ENCODE assay signal across 10 mouse cellular contexts in genomic region chr3:120473645-120474038, GRCm38 (mm10).
A peak's percentile ranks its signal among the peaks of the same experiment; 100 is the strongest.
DNase-seq lines count a peak whose midpoint lies in the region; ATAC-seq and TF ChIP-seq lines count a peak whose summit lies in the region.
"Had no signal": no experiment of that assay in that cellular context is flagged by ENCODE, and none has a peak within 500 bp of the region (broad histone marks: within the 10 kb centered on the region; RNA-seq: fewer than 3 reads in every experiment).

No protein-coding gene starts in this region.

- H3K9me3 ChIP-seq in lung, embryonic 14.5 days (ENCODE audit: low read depth, low read length) = no peaks in the 10 kb centered on the region
- H3K9me3 ChIP-seq in heart, embryonic 14.5 days (ENCODE audit: control insufficient read depth, low read length) = no peaks in the 10 kb centered on the region
- H3K9me3 ChIP-seq in midbrain, embryonic 12.5 days = no peaks in the 10 kb centered on the region
- H3K9me3 ChIP-seq in stomach, postnatal 0 days (ENCODE audit: control insufficient read depth, low read length) = no peaks in the 10 kb centered on the region

- H3K9ac ChIP-seq in lung, embryonic 14.5 days = no peak overlapping the region
- no peak overlapping the region for H3K9ac ChIP-seq in heart, embryonic 14.5 days (ENCODE audit: low read length)
- H3K9ac ChIP-seq in midbrain, embryonic 12.5 days (replicated peaks) = no peak overlapping the region
- H3K9ac ChIP-seq in stomach, postnatal 0 days (ENCODE audit: low read length) = no peak overlapping the region

- H3K27me3 ChIP-seq in lung, embryonic 14.5 days (ENCODE audit: insufficient read depth, low read length) = no peaks in the 10 kb centered on the region
- no peaks in the 10 kb centered on the region for H3K27me3 ChIP-seq in heart, embryonic 14.5 days (ENCODE audit: control insufficient read depth, insufficient read depth, low read length)
- no peaks in the 10 kb centered on the region for H3K27me3 ChIP-seq in midbrain, embryonic 12.5 days
- no peaks in the 10 kb centered on the region for H3K27me3 ChIP-seq in stomach, postnatal 0 days (ENCODE audit: control insufficient read depth, insufficient read depth, low read length)

- H3K27ac ChIP-seq in lung, embryonic 14.5 days (ENCODE audit: low read depth) = peak overlapping the region; percentile 59; the same call in 1 of the 2 replicates
- H3K27ac ChIP-seq in heart, embryonic 14.5 days (replicated peaks in 1 of 2; ENCODE audit: control insufficient read depth in 1 of 2, insufficient read depth in 1 of 2, low read depth in 2 of 2, low read length in 2 of 2) = no peak overlapping the region
- peak overlapping the region; percentile 51; the same call in 1 of the 2 replicates for H3K27ac ChIP-seq in layer of hippocampus, adult 2 months
- peak overlapping the region; percentile 78 for H3K27ac ChIP-seq in midbrain, embryonic 12.5 days (replicated peaks)
- H3K27ac ChIP-seq in stomach, postnatal 0 days (replicated peaks) = no peak overlapping the region

- TF ChIP-seq POLR2A in lung, adult 2 months (IDR thresholded peaks at IDR 0.05; ENCODE audit: borderline replicate concordance, extremely low read depth, low read depth, low read length) = no peak

- DNase-seq in lung, embryonic 14.5 days = peak; percentile 91
- no peak for DNase-seq in lung, adult 2 months
- peak; percentile 37 to 63 for DNase-seq in cerebellum, postnatal 25 days
- DNase-seq in layer of hippocampus, adult 2 months (ENCODE audit: low spot score in 2 of 2) = peak; percentile 52 to 74
- DNase-seq in stomach, postnatal 0 days (ENCODE audit: low spot score) = peak; percentile 26
- no peak for DNase-seq in c-Kit-positive CD71-positive TER-119-positive erythroid progenitor cells, embryonic 14.5 days (ENCODE audit: low spot score)

- ATAC-seq in lung, embryonic 14.5 days (ENCODE audit: insufficient read depth) = peak; percentile 92
- peak; percentile 72; the same call in 1 of the 2 replicates for ATAC-seq in heart, embryonic 14.5 days (ENCODE audit: insufficient number of reproducible peaks, insufficient read depth, low FRiP score, low read depth)
- peak; percentile 38 for ATAC-seq in midbrain, embryonic 12.5 days (ENCODE audit: low FRiP score, low read depth)
- peak; percentile 53; the same call in 1 of the 2 replicates for ATAC-seq in stomach, postnatal 0 days (ENCODE audit: low FRiP score, low TSS enrichment)

- peak; percentile 49 for TF ChIP-seq CTCF in lung, embryonic 14.5 days (IDR thresholded peaks at IDR 0.05; ENCODE audit: low read depth)
- TF ChIP-seq CTCF in lung, adult 2 months (IDR thresholded peaks at IDR 0.05; ENCODE audit: insufficient read depth, low read length) = no peak
- peak; percentile 69 for TF ChIP-seq CTCF in layer of hippocampus, adult 2 months (conservative IDR thresholded peaks at IDR 0.05)
- peak; percentile 65 for TF ChIP-seq CTCF in stomach, postnatal 0 days (IDR thresholded peaks at IDR 0.05; ENCODE audit: low read depth)

- WGBS in lung, embryonic 14.5 days = 13% methylated on average over 2 of the region's 2 CpGs
- 21% methylated on average over 2 of the region's 2 CpGs for WGBS in lung, adult 2 months
- WGBS in heart, embryonic 14.5 days = 17% methylated on average over 2 of the region's 2 CpGs
- WGBS in midbrain, embryonic 12.5 days = 48% methylated on average over 2 of the region's 2 CpGs
- 11% methylated on average over 2 of the region's 2 CpGs for WGBS in stomach, postnatal 0 days

- peaks cover 9% of the 10 kb centered on the region; the same call in 1 of the 2 replicates for H3K4me1 ChIP-seq in lung, embryonic 14.5 days (ENCODE audit: insufficient read depth)
- H3K4me1 ChIP-seq in lung, adult 2 months (ENCODE audit: control insufficient read depth, insufficient read depth, low read length) = no peaks in the 10 kb centered on the region; the same call in 1 of the 2 replicates
- peaks cover 3 to 7% of the 10 kb centered on the region in 2 experiments; a peak in 3 of 4 replicates for H3K4me1 ChIP-seq in heart, embryonic 14.5 days (ENCODE audit: control insufficient read depth in 2 of 2, insufficient read depth in 2 of 2, low read length in 2 of 2)
- peaks cover 16% of the 10 kb centered on the region for H3K4me1 ChIP-seq in midbrain, embryonic 12.5 days
- H3K4me1 ChIP-seq in stomach, postnatal 0 days (replicated peaks; ENCODE audit: control insufficient read depth, insufficient read depth) = no peaks in the 10 kb centered on the region

- H3K4me3 ChIP-seq in lung, embryonic 14.5 days (ENCODE audit: low read depth, low read length) = no peak overlapping the region
- H3K4me3 ChIP-seq in lung, adult 2 months (replicated peaks; ENCODE audit: extremely low read depth, low read depth, low read length) = no peak overlapping the region
- H3K4me3 ChIP-seq in heart, embryonic 14.5 days (ENCODE audit: control insufficient read depth in 1 of 2, insufficient read depth in 1 of 2, low read depth in 1 of 2, low read length in 2 of 2) = no peak overlapping the region
- H3K4me3 ChIP-seq in layer of hippocampus, adult 2 months = no peak overlapping the region
- no peak overlapping the region for H3K4me3 ChIP-seq in midbrain, embryonic 12.5 days
- no peak overlapping the region for H3K4me3 ChIP-seq in stomach, postnatal 0 days (ENCODE audit: low read depth, low read length)
- H3K4me3 ChIP-seq: erythroblast, embryonic 14.5 days had no signal

- no peaks in the 10 kb centered on the region for H3K36me3 ChIP-seq in lung, embryonic 14.5 days (ENCODE audit: insufficient read depth)
- H3K36me3 ChIP-seq in heart, embryonic 14.5 days (ENCODE audit: control insufficient read depth, insufficient read depth, low read length) = no peaks in the 10 kb centered on the region
- no peaks in the 10 kb centered on the region for H3K36me3 ChIP-seq in midbrain, embryonic 12.5 days
- H3K36me3 ChIP-seq in stomach, postnatal 0 days (ENCODE audit: control insufficient read depth, insufficient read depth, low read length) = no peaks in the 10 kb centered on the region
- H3K36me3 ChIP-seq: G1E had no signal

- TF ChIP-seq EP300 in stomach, postnatal 0 days (optimal IDR thresholded peaks at IDR 0.05) = no peak

- no peak overlapping the region for H3K4me2 ChIP-seq in lung, embryonic 14.5 days
- no peak overlapping the region for H3K4me2 ChIP-seq in heart, embryonic 14.5 days (ENCODE audit: low read length)
- no peak overlapping the region for H3K4me2 ChIP-seq in midbrain, embryonic 12.5 days (replicated peaks)
- no peak overlapping the region for H3K4me2 ChIP-seq in stomach, postnatal 0 days (replicated peaks; ENCODE audit: low read depth)

Comparison
In these comparisons a context has a peak if more than half of its experiments do, and no peak if none do; other contexts are left out.
1. DNase-seq: peak in lung, embryonic 14.5 days (single experiment), cerebellum, postnatal 25 days (2 of 2), layer of hippocampus, adult 2 months (2 of 2) and stomach, postnatal 0 days (single experiment); none in lung, adult 2 months (single experiment) and c-Kit-positive CD71-positive TER-119-positive erythroid progenitor cells, embryonic 14.5 days (single experiment).
2. ATAC-seq: peak in every context shown above with its lines; median percentile 92 in lung, embryonic 14.5 days; 72 in heart, embryonic 14.5 days; 53 in stomach, postnatal 0 days; 38 in midbrain, embryonic 12.5 days.
3. H3K27ac ChIP-seq: peak in lung, embryonic 14.5 days (single experiment), layer of hippocampus, adult 2 months (single experiment) and midbrain, embryonic 12.5 days (single experiment); none in heart, embryonic 14.5 days (0 of 2) and stomach, postnatal 0 days (single experiment).